In genomic region chr4:133156831-133157230, GRCm38 (mm10) we compare ENCODE assay signal across 14 mouse cellular contexts. TPM values are rescaled to one million over a fixed set of nuclear protein-coding genes. Genes with fewer than 3 reads are reported as not detected.
DNase-seq lines count a peak whose midpoint lies in the region; ATAC-seq lines count a peak whose summit lies in the region.
"Had no signal": no experiment of that assay in that cellular context is flagged by ENCODE, and none has a peak within 500 bp of the region (broad histone marks: within the 10 kb centered on the region; RNA-seq: fewer than 3 reads in every experiment).

No protein-coding gene starts in this region.

- H3K27me3 ChIP-seq in heart, embryonic 12.5 days (replicated peaks), result no peaks in the 10 kb centered on the region
- H3K27me3 ChIP-seq in heart, embryonic 10.5 days (ENCODE audit: insufficient read depth, poor library complexity, severe bottlenecking), result no peaks in the 10 kb centered on the region
- no peaks in the 10 kb centered on the region for H3K27me3 ChIP-seq in limb, embryonic 15.5 days
- no peaks in the 10 kb centered on the region for H3K27me3 ChIP-seq in limb, embryonic 10.5 days (ENCODE audit: low read depth, poor library complexity, severe bottlenecking)

- H3K4me2 ChIP-seq in heart, embryonic 12.5 days, result no peak overlapping the region
- H3K4me2 ChIP-seq in limb, embryonic 15.5 days, result no peak overlapping the region

- no peaks in the 10 kb centered on the region for H3K9me3 ChIP-seq in heart, embryonic 12.5 days (replicated peaks)
- H3K9me3 ChIP-seq in heart, embryonic 10.5 days, result no peaks in the 10 kb centered on the region
- H3K9me3 ChIP-seq in limb, embryonic 15.5 days, result no peaks in the 10 kb centered on the region
- no peaks in the 10 kb centered on the region for H3K9me3 ChIP-seq in limb, embryonic 10.5 days (replicated peaks)

- H3K27ac ChIP-seq in heart, embryonic 12.5 days (ENCODE audit: poor library complexity, severe bottlenecking), result 0 out of 2 replicates have a peak overlapping the region, but pooled peaks have one; percentile 12
- no peak overlapping the region for H3K27ac ChIP-seq in heart, embryonic 10.5 days
- H3K27ac ChIP-seq in limb, embryonic 15.5 days, result 0 out of 2 replicates have a peak overlapping the region, but pooled peaks have one; percentile 5
- H3K27ac ChIP-seq in limb, embryonic 10.5 days, result no peak overlapping the region

- peaks cover 46% of the 10 kb centered on the region for H3K4me1 ChIP-seq in heart, embryonic 12.5 days (replicated peaks)
- peaks cover 38% of the 10 kb centered on the region for H3K4me1 ChIP-seq in heart, embryonic 10.5 days
- H3K4me1 ChIP-seq in limb, embryonic 15.5 days, result peaks cover 8% of the 10 kb centered on the region; the same call in 1 of the 2 replicates
- H3K4me1 ChIP-seq in limb, embryonic 10.5 days, result no peaks in the 10 kb centered on the region; the same call in 1 of the 2 replicates

- no peak for ATAC-seq in heart, embryonic 12.5 days (ENCODE audit: insufficient number of reproducible peaks, low FRiP score)
- no peak for ATAC-seq in limb, embryonic 15.5 days (ENCODE audit: insufficient number of reproducible peaks, low FRiP score, low TSS enrichment, low read depth)
- ATAC-seq: hindbrain, embryonic 16.5 days; lung, postnatal 0 days had no signal

- 79% methylated on average over 10 of the region's 10 CpGs for WGBS in heart, embryonic 12.5 days
- 78% methylated on average over 10 of the region's 10 CpGs for WGBS in heart, embryonic 10.5 days
- WGBS in limb, embryonic 15.5 days, result 71% methylated on average over 10 of the region's 10 CpGs
- WGBS in limb, embryonic 10.5 days, result 87% methylated on average over 10 of the region's 10 CpGs

- DNase-seq in cerebellum, adult 18-20 months, result peak; percentile 23 to 28
- DNase-seq in cerebellum, adult 11-12 months, result no peak
- DNase-seq in heart, embryonic 10.5 days (ENCODE audit: low spot score), result no peak
- DNase-seq in limb, embryonic 10.5 days (ENCODE audit: low spot score), result no peak
- DNase-seq in cerebellum, postnatal 25 days, result peak; percentile 47 to 57
- DNase-seq in thymus, postnatal 14 days, result no peak
- DNase-seq: gastrocnemius, postnatal 36 days; midbrain, embryonic 14.5 days had no signal

- H3K36me3 ChIP-seq in heart, embryonic 12.5 days, result peaks cover 8% of the 10 kb centered on the region
- H3K36me3 ChIP-seq in heart, embryonic 10.5 days, result peaks cover 7% of the 10 kb centered on the region; the same call in 1 of the 2 replicates
- H3K36me3 ChIP-seq in limb, embryonic 15.5 days, result peaks cover 10% of the 10 kb centered on the region
- peaks cover 16% of the 10 kb centered on the region for H3K36me3 ChIP-seq in limb, embryonic 10.5 days

- no peak overlapping the region for H3K9ac ChIP-seq in heart, embryonic 12.5 days
- H3K9ac ChIP-seq in limb, embryonic 15.5 days, result no peak overlapping the region

- H3K4me3 ChIP-seq in heart, embryonic 12.5 days, result no peak overlapping the region
- H3K4me3 ChIP-seq in heart, embryonic 10.5 days, result no peak overlapping the region
- H3K4me3 ChIP-seq in limb, embryonic 15.5 days, result no peak overlapping the region
- no peak overlapping the region for H3K4me3 ChIP-seq in limb, embryonic 10.5 days

RNA-seq across cellular contexts. Expression of gene Wasf2, which starts 26.5 kb away (rescaled TPM):
- polyA plus RNA-seq in heart, embryonic 12.5 days (2016; fragmentation: Nextera tagmentation; extraction: Ambion mirVana), result 68.5 and 70.1 TPM in 2 replicates
- 51.1 and 58.5 TPM in 2 replicates for polyA plus RNA-seq in heart, embryonic 10.5 days (2016; fragmentation: Nextera tagmentation; extraction: Ambion mirVana)
- polyA plus RNA-seq in limb, embryonic 15.5 days (2015; fragmentation: Nextera tagmentation; extraction: Ambion mirVana), result 117 and 129 TPM in 2 replicates
- 62.9 and 73.7 TPM in 2 replicates for polyA plus RNA-seq in limb, embryonic 10.5 days (2016; fragmentation: Nextera tagmentation; extraction: Ambion mirVana)

RNA-seq across cellular contexts. Expression of gene Cd164l2, which starts 55.1 kb away (rescaled TPM):
- polyA plus RNA-seq in heart, embryonic 12.5 days (2016; fragmentation: Nextera tagmentation; extraction: Ambion mirVana), result 0.34 TPM in 1 of 2 replicates, not detected in the other
- 0.39 and 1.3 TPM in 2 replicates for polyA plus RNA-seq in heart, embryonic 10.5 days (2016; fragmentation: Nextera tagmentation; extraction: Ambion mirVana)
- 3.6 and 5.2 TPM in 2 replicates for polyA plus RNA-seq in limb, embryonic 15.5 days (2015; fragmentation: Nextera tagmentation; extraction: Ambion mirVana)
- 3.1 and 4.1 TPM in 2 replicates for polyA plus RNA-seq in limb, embryonic 10.5 days (2016; fragmentation: Nextera tagmentation; extraction: Ambion mirVana)

RNA-seq across cellular contexts. Expression of gene Gpr3, which starts 55.5 kb away (rescaled TPM):
- polyA plus RNA-seq in heart, embryonic 12.5 days (2016; fragmentation: Nextera tagmentation; extraction: Ambion mirVana), result 0.27 and 0.37 TPM in 2 replicates
- polyA plus RNA-seq in heart, embryonic 10.5 days (2016; fragmentation: Nextera tagmentation; extraction: Ambion mirVana), result 0.09 and 0.18 TPM in 2 replicates
- polyA plus RNA-seq in limb, embryonic 15.5 days (2015; fragmentation: Nextera tagmentation; extraction: Ambion mirVana), result not detected in 2 replicates
- polyA plus RNA-seq in limb, embryonic 10.5 days (2016; fragmentation: Nextera tagmentation; extraction: Ambion mirVana), result 0.51 and 0.72 TPM in 2 replicates
- polyA plus RNA-seq: kidney, embryonic 14.5 days; lung, postnatal 0 days; stomach, embryonic 14.5 days had no signal

Comparison
In these comparisons a context has a peak if more than half of its experiments do, and no peak if none do; other contexts are left out.
1. DNase-seq: peak in cerebellum, adult 18-20 months (2 of 2) and cerebellum, postnatal 25 days (2 of 2); none in cerebellum, adult 11-12 months (single experiment), heart, embryonic 10.5 days (single experiment), limb, embryonic 10.5 days (single experiment) and thymus, postnatal 14 days (single experiment).
2. H3K27ac ChIP-seq: peak in heart, embryonic 12.5 days (single experiment) and limb, embryonic 15.5 days (single experiment); none in heart, embryonic 10.5 days (single experiment) and limb, embryonic 10.5 days (single experiment).